Mouse (Mus musculus): ENCODE results near the gene Phka2. TPM values are rescaled to one million over a fixed set of nuclear protein-coding genes. Genes with fewer than 3 reads are reported as not detected.

The Phka2 gene
- total RNA-seq, 2 experiments from 2014 or later, result 31.1 to 38.2 TPM

- DNase-seq (ENCODE audit: low spot score in 2 of 2), result no peak
Observed at GRCm38 (mm10) chrX:160598055-160598454, 96.1 kb downstream of the Phka2 start.

DNA sequence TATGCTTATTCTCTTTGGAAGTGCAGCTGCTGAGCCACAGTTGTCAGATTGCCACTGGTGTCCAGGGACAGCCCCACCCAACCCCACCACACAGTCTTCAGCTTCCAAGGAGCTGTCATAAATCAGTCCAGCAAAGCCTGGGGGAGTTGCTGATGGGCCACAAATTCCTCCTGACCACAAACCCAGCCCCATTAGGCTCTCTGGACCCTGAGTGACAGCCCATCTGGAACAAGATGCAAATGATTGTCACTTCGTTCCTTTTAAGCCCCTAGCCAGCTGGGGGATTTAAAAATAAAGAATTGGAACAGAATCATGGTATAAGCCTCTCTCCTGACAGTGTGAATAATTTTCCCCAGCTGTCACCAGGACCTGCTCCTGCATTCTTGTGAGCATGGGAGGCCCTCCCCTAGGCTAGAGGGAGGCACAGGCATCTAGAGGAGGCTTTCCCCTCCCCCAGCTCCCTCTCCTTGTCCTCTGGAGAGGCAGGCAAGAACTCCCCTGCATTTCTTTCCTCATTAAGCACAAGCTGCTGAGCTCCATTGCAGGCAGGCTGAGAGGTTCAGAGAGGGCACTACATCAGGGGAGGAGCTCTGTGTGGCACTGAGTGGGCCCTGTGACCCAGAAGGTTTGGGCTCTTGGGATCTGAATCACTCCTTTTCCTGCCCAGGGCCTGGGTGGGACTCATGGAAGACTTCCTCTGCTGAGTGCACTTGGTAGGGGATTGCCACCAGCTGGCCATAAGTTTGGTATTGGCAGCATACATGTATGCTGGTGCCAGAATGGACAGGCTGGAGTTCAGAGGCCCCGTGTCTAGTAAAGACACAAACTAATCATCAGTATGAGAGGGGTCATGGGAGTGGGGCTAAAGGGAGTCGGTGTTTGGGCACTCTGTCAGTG, 96.8 kb downstream of the Phka2 start:
- no peak for DNase-seq (ENCODE audit: low spot score in 2 of 2)

DNA sequence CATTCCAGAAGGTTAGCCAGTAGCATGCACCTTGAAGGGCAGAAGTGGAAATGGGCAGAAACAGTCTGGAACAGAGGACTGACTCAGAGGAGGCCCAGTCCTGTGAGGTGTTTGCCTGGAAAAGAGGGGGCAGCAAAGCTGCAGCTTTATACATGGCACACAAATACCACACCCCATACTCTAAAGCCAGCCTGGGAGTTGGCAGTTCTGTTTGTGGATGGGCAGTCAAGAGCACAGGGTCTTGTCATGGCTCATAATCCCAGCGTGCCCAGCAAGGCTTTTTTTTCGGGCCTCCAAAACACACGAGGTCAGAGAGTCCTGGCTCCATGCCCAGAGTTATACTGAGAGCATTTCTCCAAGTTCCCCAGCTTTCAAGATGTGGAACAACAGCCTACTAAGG, 99.1 kb downstream of the Phka2 start:
- no peak for DNase-seq (ENCODE audit: low spot score in 2 of 2)

GRCm38 (mm10) chrX:160602770-160603169, 100.8 kb downstream of the Phka2 start:
- no peak for DNase-seq (ENCODE audit: low spot score in 2 of 2)

DNA sequence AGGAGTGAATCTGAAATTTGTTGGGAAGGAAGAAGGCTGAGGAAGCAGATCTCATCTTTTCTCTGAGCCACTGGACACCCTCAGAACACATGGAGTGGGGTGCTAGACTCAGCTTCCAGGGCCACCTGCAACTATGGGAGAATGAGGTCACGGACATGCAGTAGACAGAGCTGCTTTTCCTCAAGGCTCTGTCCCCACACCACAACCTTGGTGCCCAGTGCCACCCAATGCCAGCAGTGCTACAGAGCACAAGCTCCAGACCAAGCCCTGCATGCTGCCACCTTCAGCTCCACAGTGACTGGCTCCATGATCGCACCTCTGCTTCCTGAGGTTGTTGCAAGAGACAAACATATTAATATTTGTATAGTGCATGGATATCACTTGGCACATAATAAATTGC, 101.3 kb downstream of the Phka2 start:
- no peak for DNase-seq (ENCODE audit: low spot score in 2 of 2)

DNA sequence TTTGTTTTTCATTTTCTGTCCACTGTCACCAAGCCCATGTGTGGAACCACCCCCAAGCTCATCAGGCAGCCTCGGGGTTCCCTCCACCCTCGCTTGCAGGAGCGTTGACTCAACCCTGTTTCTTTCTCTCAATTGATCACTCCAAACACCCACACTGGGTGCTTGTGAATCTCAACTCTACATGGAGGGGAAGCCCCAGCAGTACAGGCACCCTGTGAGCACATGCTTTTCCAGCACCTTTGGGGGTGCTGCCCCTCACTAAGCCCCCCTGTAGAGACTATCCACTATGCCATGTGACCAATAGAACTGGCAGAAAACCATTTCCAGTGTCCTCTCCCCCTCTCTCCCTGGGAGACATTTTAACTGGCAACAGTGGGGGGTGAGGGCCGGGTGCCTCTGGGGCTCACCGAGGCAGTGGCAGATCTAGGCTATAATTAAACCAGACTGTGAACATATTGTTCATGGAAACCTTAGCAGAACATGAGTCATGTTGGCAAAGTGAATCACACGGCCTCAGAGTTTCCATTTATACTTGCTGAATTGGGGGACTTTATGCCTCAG, 102.1 kb downstream of the Phka2 start:
- peak; percentile 39 to 68 for DNase-seq (ENCODE audit: low spot score in 2 of 2)

DNA sequence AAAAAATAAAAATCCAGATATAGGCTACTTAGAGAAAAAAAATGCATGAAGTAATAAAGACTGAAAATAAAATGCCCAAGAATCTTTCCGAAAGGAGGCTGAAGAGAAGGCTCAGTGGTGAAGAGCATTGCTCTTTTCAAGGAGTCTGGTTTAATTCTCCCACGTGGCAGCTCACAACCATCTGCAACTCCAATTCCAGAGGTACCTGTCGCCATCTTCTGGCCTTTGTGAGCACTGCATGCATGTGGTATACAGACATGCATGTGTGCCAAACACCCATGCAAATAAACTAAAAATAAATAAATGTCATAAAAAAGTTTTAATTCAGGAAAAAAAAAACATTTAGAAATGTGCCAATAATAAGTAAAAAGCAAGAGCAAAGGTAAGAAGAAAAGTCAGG, 107.9 kb downstream of the Phka2 start:
- no peak for DNase-seq (ENCODE audit: low spot score in 2 of 2)

- no peak for DNase-seq (ENCODE audit: low spot score in 2 of 2)
Observed at GRCm38 (mm10) chrX:160610482-160610881, 108.5 kb downstream of the Phka2 start.

DNA sequence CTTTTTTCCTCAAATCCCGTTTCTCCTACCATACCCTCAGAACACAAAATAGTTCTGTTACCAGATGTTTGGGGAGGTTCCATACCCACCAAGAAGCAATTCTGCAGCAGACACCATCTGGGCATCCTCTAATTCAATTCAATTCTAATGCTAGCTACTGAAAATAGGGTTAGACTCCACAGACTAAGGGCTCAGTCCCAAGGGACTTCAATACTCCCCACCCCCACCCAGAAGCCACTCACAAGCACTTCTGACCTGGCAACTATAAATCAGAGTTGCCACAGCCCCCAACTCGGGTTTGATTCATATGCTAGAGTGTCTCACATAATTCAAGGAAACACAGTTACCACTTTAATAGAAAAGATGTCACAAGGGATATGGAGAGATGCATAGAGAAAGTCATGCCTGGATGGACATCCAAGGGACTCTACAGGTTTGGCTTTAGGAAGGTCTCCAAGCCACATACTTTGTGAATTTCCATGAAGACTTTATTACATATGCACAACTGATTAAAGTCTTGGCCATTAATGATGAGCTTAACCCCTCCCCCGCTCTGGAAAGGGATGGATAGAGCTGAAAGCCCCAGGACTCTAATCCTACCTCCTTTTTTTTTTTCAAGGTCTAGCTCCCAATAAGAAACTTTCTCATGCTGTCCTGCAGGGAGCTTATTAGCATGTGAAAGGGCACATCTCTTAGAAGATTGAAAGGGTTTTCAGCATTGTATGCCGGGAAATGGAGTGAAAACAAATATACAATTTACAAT, 109.1 kb downstream of the Phka2 start:
- DNase-seq (ENCODE audit: low spot score in 2 of 2), result no peak

Other genes starting within 250 kb of the Phka2 start
- 1 to 10 TPM; 1.0 to 1.3 TPM for gene Adgrg2, start 111.5 kb upstream of the Phka2 start, total RNA-seq (2021)
- gene Ppef1, start 233.6 kb downstream of the Phka2 start, total RNA-seq (2021), result 1 to 10 TPM in 1 of 2 experiments, under 1 TPM in 1; 0.58 to 1.4 TPM